Mouse (Mus musculus) testis, adult 2 months (tissue): ENCODE data around the gene Prr12.

Source experiments
- CTCF ChIP-seq: fragments of 200-500 bp; IDR thresholded peaks from 2 replicates; pipeline ENCODE4 v1.5.1; 2012; ENCODE audit warnings: low read depth, mild to moderate bottlenecking, inconsistent platforms, low read length, moderate library complexity; ENCODE audit not compliant: control insufficient read depth, insufficient read depth, insufficient replicate concordance
- POLR2A ChIP-seq: fragments of 200-500 bp; IDR thresholded peaks from 2 replicates; pipeline ENCODE4 v1.6.1; 2012; ENCODE audit warnings: low read depth, mild to moderate bottlenecking, inconsistent platforms, low read length, moderate library complexity; ENCODE audit not compliant: control insufficient read depth

- TF ChIP-seq CTCF (no peak), POLR2A (no peak)
Observed at GRCm38 (mm10) chr7:45053117-45053930, 643 bp upstream of the Prr12 start.
